Mouse (Mus musculus) layer of hippocampus, postnatal 14 days (tissue): ENCODE results near the gene Taldo1. TPM values are rescaled to one million over a fixed set of nuclear protein-coding genes. Genes with fewer than 3 reads are reported as not detected.
"Not testable (repeated sequence)": the region's sequence is repeated elsewhere in the genome, so short reads cannot be mapped to it uniquely, and the experiment has no call there.

Source experiments
- DNase-seq, 2 experiments: peaks; one replicate each; pipeline ENCODE4 v3.0.0; 2021 to 2022; ENCODE audit warnings: low spot score in 2 of 2, mixed read lengths in 1 of 2
- total RNA-seq, 2 experiments: library from RNA; stranded (reverse); gene quantifications; 2 replicates each; pipeline ENCODE4 v1.2.3; 2021

Taldo1 gene
- total RNA-seq, 2 experiments from 2014 or later: 129 to 140 TPM

DNA sequence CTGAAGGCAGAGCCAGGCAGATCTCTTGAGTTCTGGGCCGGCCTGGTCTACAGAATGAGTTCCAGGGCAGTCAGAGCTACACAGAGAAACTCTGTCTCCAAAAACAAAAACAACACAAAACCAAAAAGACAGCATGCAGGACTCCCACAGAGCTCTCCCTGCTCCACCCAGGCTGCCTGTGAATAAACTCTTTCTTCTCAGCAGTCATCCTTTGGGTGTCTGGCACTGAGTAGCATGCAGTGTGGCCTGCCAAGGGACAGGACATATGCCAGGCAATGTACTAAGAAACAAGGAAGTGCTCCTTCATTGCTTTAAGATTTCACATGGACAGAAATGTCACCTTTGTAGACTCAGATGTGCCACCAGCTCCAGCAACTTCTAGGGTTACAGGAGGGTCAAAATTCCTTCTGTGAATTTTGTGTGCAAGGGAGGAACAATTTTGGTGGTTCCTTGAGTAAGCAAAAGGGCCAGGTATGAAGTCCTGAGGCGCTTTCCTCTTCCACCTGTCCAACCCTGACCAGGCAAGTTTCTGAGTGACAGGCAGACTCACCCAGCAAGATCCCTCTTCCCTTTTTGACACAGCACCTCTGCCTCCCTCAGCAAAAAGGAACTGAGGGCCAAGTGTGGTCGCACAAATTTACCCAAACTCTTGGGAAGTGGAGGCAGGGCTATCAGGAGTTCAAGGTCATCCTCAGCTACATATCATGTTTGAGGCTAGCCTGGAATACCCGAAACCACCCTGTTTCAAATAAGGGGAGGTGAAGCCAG, 10.7 kb upstream of the Taldo1 start:
- no peak for DNase-seq

DNA sequence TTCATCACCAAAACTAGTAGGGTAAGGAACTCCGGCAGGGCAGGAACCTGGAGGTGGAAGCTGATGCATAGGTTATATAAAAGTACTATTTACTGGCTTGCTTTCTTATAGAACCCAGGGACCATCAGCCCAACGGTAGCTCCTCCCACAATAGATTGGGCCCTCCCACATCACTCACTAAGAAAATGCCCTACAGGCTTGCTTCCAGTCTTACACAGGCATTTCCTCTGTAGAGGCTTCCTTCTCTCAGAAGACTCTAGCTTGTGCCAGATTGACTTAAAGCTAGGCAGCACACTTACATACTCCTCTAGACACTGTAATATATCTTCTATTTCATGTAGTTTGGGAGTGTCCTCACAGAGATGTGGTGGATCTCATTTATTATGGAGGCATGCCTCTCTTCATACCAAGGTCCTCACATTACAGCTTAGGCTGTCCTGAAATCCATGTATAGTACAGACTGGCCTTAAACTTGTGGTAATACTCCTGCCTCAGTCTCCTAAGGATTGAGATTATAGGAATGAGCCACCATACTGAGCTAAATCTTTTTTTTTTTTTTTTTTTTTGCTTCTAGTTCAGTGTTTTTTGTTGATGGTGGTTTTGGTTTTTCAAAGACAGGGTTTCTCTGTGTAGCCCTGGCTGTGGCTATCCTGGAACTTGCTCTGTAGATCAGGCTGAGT, 4.1 kb upstream of the Taldo1 start:
- no peak for DNase-seq

DNA sequence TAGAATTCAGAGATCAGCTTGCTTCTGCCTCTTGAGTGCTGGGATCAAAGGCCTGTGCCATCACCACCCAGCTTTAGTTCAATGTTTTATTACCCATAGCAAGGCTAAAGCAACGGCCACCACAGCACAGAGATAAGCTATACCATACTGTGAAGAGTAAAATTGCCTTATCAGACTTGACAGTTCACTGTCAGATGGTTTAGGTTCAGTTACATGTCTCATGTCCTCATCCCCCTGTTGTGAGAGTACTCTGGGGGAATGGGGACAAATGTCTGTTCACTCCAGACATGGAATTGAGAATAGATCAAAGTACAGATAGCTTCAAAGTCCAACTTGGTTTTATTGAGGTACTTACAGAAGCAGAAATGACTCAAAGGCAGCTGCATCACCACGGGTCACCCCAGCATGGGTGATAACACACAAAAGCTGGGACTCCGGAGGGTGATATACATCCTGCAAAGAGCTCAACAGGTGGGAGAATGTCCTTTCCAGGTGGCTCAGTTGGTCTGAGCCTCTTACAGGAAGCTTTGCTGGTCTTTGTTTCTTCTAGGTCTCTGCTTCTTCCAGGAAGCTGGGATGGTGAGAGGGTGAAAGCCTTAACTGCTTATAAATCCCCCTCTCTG, 3.4 kb upstream of the Taldo1 start:
- DNase-seq: no peak

DNA sequence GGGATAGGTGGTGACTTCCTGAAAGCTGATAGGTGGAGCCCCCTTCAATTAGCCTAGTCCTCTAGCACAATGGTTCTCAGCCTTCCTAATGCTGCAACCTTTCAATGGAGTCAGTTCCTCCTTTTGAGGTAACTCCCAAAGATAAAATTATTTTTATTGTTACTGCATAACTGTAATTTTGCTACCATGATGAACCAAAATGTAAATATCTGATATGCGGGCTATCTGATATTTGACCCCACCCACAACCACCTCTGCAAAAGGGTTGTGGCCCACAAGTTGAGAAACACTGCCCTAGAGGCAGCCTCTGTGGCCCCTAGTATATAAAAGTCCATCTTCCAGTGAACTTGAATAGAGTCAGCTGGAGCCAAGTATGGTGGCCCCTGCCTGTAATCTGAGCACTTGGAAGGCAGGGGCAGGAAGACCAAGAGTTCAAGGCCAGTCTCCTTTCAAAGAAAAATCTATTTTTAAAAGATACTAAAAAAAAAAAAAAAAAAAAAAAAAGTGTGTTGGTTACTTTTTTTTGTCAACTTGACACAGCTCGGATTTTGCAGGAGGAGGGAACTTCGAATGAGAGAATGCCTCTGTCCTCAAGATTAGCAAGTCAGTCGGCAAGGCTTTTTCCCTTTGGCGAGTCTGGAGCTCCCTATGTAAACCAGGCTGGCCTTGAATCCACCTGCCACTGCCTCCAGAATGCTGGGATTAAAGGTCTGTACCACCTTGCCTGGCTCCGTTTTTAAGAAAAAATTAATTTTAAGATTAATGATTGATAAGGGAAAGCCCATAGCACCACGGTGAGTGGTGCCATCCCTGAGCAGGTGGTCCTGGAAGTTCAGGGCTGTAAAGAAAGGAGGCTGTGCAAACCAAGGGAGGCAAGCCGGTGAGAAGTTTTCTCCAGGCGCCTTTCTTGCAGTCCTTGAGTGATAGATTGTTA, 1.4 kb upstream of the Taldo1 start:
- no peak for DNase-seq

DNA sequence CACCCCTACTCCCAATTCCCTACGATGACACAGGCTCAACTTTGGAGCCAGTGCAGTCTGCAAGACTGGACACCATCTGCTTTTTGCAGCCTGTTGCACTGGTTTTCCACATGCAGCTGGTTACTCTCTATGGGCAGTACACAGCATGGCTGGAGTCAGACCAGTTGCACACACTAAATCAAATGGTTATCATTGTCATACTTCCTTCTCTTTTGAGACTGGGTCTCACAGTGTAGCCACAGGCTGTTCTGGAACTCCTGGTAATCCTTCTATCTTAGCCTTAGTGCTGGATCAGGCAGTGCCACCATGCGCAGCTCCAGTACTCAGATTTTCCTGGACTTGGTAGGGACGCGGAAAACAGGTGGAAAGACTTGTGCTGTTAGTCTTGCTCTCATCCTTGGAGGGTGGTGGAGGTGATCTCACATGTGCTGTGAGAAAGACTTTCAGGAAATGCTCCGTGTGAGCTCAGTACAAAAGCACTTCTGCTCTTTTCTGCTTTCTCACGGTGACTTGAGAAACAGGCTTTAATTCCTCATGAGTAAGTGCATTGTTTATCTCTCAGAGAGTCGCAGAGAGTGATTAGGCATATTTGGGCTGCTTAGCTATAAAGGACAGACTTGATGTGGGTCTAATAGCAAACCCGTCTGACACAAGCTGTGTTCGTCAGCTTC, 688 bp downstream of the Taldo1 start:
- no peak for DNase-seq

DNA sequence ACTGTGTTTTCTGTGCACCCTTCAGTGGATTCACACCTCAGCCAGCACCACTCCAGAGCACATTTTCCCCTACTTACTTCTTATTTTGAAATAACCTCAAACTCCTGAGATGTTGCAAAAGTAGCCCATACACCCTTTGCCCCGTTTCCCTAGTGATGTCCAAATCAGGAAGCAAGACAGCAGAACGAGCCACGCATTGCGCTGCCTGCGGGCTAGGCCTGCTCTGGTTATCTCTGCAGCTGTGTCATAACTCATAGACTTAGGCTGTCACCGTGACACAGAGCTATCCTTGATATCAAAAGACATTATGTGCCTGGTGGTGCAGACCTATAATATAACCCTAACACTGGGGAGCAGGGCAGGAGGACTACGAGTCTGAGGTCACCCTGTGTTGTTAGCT, 2.2 kb downstream of the Taldo1 start:
- no peak for DNase-seq

DNA sequence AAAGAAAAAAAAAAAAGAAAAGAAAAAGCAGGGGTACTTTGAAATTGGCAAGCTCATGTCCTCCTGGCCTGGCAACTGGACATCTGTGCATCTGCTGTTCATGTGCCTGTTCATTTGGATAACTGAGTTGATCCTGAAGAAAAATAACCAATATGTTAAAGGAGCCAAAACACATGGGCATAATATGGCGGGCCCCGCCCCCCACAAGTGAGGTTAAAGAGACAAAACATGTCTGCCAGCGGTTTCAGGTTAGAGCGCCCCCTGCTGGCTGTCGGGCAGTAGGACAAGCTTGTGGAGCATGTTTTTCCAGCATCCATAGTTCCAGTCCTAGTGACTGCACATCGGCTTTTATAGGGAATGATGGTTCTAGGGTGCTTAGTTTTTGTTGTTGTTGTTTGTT, 2.8 kb downstream of the Taldo1 start:
- peak; percentile 43 to 67 for DNase-seq

DNA sequence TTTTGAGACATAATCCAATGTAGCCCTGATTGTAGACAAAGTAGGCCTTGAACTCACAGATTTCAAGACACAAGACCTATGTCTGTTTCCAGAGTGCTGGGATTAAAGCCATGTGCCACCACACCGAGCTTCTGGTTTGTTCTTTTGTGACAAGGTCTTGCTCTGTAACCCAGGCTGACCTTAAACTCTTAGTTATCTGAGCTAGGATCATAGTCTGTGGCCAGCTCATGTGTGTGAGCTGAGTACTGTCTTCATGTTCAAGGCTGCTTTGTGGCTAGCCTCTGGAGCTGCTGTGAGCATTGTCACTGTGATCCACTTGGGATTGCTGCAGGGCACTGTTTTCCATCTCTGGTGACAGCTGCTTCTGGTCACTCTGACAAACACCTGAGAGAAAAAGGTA, 3.3 kb downstream of the Taldo1 start:
- DNase-seq: no peak

DNA sequence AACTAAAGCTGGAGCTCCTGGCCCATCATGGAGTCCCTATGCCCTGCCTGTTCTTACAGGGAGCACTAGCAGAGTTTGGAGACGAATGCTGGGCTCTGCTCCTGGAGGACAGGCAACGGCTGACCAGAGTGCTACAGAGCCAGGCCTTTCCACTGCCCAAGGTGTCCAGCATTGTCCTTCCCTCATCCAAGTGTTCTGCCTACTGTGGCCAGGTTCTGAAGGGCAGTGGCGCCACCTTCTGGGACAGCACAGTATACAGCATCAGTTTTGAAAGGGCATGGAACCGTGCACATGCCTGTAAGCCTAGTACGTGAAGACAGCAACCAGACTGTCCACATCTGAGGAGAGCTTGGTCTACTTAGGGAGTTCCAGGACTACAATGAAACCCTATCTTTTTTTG, 11.3 kb downstream of the Taldo1 start:
- peak in 1 of 2 experiments; percentile 44 for DNase-seq

DNA sequence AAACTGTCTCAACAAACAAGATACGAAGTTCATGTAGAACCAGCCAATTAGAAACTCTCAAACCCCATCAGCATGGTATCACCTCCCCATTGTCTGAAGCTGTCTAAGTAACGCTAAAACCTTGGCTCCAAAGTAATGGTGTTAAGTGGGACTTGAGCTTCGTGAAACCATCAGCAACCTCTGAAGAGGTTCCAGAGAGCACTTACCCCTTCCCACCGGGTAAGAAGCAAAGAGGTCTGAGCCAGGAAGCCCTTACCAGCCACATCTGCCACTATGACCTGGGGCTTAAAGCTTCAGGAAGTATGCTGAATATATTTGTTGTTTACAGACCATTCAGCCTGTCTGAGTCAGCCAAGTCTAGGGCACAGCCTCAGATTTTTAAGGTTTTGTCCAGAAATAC, 13.5 kb downstream of the Taldo1 start:
- no peak for DNase-seq

DNA sequence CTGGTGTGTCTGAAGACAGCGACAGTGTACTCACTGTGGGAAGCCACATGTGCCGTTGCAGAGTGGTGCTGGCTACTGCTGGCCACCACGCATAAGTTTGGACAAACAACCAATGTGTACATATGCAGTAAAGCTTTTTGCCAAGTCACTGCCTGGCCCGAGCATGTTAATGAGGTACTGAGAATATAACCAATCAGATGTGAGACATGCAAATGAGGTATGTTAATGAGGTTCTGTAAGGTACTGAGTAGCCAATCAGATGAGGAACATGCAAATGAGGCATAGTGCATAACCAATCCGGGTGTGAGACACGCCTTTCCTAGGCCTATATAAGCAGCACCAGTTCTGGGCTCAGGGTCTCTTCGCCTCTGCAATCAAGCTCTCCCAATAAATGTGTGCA, 15.7 kb downstream of the Taldo1 start:
- DNase-seq: not testable (repeated sequence)

DNA sequence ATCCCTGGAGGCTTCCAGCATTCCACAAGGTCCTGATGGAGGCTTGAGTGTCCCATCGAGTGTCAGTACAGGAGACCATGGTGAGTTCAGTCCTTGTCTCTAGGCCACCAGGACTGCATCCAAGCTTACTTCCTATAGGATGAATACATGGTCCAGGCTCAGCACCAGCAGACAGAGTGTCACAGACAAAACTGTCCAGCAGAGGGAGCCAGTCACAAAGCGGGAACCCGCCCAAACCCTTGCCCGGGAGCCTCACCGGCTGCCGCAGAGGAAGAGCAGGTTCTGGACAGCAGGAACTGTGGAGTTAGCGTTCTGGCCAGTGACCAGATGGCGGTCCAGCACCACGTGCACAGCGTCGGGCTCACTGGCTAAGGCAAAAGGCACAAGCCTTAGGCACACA, 16.8 kb downstream of the Taldo1 start:
- peak; percentile 80 to 90 for DNase-seq

DNA sequence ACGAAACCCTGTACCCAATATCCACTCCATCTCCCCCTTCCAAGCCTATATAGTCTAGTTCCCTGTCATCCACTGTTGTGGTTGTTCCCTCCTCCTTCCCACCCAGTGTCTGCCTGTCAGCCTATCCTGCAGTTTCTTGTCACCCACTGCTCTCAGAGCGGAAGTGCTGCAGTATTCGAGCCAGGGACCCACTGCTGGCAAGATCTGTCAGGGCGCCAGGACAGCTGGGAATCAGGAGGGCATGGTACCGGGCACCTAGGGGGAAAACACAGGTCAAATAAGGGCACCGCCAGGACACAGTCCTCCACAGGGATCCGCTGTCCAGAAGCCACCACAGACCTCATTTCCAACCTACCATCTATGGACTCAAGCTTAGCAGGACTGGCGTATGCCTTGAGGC, 18.6 kb downstream of the Taldo1 start:
- DNase-seq: no peak

DNA sequence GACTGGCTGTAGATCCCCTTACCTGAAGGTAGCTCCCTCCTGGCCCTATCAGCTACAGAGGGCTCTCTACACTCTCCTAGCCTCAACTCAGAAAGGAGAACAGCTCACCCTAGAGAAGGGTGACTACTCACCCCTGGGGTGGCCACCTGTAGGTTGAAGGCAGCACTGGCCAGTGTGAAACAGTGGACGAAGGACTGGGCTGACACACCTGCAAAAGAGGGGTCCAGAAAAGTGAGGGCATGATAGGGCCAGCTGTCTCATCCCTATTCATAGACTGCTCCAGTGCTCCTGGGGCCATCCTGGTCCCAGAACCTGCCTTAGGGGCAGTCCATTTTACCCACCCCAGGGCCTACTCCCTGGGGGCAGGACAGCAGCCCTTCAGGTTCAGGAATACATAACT, 19.7 kb downstream of the Taldo1 start:
- DNase-seq: no peak

DNA sequence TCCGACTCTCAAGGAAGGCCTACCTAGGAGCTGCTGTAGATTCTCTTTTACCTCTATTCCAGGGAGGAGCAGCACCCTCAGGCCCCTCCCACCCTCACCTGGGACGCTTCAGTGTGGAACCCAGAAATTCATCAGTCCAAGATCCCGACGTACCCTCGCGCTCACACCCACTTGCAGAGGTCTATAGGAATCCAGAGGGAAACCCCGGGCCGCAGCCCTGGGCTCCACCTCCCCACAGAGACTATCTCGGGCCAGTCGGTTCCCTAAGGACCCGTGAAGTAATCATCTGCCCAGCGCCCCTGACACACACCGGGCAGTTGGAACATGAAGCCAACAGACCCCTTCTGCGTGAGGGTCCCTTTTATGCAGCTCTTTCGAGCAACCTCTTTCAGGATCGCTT, 21.3 kb downstream of the Taldo1 start:
- no peak for DNase-seq

DNA sequence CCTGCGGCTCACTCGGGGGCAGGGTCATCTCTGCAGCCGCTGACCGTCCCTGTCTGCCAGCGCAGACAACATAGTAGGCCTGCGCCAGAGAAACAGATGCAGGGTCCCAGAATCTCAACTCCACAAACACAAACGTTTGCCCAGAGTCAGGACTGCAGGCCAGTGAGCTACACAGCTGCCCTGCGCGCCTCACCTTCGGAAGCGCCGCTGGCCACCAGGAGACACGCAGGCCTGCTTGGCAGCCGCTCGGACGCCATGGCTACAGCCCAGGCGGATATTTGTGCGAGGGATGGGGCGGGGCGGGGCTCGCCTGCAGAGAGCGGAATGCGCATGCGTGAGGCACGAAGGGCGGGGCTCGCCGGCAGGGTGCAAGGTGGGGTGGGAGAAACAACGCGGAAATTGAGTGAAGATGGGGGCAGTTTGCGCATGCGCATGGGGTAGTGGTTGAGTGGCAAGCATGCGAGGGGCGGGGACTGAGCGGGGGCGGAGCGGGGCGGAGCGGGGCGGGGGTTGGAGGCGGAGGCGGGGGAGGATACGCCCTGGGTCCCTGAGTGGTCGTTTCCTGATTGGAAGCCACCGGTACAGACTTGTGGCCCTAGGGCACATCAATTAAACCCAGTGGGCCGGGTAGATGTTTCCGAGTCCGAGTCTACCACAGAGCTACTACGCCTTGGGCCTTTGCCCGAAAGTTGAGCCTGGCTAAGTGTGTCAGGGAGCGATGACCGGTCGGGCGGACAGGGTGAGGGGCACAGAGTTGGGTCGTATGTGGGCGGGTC, 22.0 kb downstream of the Taldo1 start, which contains the start of gene Gatd1:
Gene Gatd1 (minus strand): TSS at position 328 of the 776 bp plus-strand sequence.
- peak; percentile 98 to 99 for DNase-seq

DNA sequence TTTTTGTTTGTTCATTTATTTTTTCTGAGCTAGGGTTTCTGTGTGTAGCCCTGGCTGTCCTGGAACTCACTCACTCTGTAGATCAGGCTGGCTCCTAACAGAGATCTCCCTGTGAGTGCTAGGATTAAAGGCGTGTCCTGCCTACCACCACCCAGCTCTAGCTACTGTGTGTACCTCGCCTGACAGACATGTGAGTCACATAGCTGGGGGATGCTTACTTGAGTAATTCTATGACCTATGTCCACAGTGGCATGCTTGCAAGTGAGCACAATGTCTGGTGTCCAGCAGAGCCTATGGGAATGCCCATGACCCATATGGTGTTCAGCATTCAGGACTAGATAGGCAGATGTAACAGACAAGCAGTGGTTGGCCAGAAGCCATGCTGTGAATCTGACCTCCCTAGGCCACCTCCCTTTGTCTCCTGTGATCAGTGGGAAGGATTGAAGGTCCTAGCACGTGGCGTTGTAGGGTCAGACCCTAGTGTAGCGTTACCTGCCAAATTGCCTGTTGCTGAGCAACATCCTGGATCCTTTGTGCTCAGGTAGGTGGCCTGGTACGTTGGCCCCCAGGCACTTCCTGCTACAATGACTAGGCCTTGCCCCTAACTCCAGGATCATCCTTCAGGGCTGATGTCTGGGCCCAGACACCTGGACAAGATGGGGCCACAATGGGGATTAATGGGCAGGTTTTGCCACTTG, 24.3 kb downstream of the Taldo1 start:
- DNase-seq: no peak

DNA sequence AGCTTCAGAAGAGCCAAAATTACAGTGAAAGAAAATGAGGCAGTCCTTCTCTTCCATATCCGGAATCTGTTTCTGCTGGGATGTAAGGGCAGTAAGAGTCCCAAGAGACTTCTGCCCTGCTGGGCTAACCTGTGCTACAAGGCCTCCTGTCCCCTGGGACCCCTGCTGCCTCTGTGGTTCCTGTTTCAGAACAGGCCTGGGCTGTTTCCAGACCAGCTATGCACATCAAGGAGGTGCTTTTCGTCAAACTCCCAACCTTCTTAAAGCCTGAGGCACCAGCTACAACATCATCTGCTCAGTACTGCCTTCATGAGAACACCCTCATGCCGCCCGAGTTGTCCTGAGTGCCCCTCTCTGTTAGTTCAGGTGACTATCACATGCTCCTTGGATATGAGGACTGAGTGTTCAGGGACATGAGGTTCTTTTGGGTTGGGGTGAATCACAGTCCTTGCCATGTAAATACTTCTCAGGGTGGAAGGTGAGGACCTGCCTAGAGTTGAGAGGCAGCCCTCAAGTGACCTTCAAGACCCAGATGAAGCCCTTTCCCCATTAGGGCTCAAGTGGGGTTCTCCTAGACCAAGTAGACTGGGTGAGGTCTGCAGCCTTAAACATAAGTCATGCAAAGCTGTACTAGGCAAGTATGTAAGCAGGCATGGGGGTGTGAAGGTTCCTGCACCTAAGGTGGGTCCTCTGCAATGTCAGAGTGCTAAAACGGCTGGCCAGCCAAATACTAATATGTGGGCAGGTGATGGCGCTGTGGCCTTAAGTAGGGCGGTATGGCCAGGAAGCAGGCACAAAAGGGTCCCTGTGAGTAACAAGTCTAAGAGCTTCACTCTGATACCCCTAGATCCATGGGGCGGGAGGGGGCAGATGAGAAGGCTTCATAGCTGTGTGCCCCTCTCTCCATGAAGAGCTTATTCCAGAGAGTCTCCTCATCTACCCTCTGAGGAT, 26.0 kb downstream of the Taldo1 start:
- no peak for DNase-seq
